Mouse (Mus musculus): ENCODE measurements around the gene Zyg11a.
"Not testable (repeated sequence)": the region's sequence is repeated elsewhere in the genome, so short reads cannot be mapped to it uniquely, and the experiment has no call there.

The Zyg11a gene

DNA sequence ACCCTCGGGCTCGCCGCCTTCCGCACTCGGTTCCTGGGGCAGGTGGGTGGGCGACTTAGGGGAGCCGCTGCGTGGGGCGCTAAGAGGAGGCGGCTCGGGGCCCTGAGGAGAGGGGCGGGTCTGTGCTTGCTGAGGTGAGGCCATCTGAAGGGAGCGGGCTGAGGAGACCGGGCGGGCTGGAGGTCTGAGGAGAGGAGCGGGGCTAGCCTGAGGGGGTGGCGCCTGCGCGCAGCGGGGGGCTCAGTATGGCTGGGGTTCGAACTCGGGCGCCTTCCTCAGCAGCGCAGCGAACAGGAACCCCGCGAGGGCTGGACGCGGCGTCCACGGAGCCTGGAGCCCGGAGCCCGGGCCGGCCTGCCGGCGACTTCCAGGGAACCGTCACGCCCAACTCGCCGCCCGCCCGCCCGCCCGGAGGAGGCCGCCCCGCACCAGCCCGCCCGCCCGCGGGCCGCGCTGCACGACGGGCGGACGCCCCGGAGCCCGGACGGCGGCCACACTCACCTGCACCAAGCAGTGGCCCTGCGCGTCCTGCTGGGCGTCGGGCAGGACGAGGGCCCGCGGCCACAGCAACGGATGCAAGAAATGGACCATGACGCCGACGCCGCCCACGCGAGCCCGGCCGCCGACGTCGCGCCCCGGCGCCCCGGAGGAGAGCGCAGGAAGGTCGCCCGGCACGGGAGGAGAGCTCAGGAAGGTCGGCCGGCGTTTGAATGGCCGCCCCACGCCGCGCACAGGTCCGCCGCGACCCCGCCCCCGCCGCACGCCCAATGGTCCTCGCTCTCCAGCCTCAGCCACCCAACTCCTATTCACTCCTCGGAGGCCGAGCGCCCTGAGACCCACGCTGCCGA is at the start of gene Zyg11a:
TSS of gene Zyg11a (minus strand) at position 717 of the 848 bp plus-strand sequence.
- no peak for DNase-seq (ENCODE audit: low spot score)

DNA sequence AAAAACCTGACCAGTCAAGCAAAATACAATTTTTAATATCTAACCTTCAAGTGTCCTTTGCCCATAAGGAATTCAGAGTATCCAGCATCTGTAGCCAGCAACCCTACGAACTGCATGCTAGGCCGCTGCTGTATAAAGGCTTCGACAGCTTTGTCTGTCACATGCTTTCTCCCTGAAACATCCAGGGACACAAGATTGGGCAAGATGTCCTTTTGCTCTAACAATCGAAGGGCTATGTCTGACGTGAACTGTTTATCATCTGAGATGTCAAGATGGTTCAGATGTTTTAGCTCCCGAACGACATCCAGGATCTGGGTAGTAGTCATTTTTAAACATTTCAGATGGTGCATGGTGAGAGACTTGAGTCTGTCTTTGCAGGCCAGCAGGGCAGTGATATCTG is 47.9 kb upstream of the Zyg11a start:
- no peak for DNase-seq (ENCODE audit: low spot score)

DNA sequence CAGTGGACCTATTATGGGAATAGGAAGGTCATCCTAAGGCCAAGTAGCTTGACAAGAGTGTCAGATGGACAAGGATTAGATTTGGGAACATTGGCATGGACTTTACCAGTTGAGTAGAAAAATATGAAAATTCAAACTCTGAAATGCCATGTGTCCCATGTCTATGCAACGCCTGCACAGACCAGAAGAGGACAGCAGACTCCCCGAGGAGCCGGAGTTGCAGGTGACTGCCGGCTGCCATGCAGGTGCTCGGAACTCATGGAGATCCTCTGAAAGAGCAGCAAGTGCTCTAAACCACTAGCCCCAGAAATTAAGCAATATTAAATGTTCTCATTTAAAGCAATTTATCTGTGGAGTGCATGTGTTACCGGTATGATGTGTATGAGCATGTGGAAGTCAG is 35.5 kb upstream of the Zyg11a start:
- DNase-seq (ENCODE audit: low spot score), result no peak

DNA sequence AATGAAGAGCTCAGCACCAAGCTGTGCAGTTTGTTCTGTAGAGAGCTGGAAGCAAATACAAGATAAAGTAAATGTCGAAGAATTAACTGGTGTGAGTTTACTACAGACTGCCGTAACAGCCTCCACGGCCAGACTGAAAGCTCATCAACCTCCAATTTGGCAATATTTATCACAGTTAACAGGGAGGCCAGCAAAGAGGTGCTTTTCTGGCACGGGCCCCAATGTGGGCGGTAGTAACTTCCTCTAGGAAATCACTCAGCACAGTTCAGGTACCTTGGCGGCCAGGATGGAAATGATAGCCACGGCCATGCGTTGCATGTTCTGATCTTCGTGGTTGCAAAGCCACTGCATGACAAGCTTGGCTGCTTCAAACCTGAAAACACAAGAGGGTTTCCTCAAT is 32.7 kb upstream of the Zyg11a start:
- no peak for DNase-seq (ENCODE audit: low spot score)

DNA sequence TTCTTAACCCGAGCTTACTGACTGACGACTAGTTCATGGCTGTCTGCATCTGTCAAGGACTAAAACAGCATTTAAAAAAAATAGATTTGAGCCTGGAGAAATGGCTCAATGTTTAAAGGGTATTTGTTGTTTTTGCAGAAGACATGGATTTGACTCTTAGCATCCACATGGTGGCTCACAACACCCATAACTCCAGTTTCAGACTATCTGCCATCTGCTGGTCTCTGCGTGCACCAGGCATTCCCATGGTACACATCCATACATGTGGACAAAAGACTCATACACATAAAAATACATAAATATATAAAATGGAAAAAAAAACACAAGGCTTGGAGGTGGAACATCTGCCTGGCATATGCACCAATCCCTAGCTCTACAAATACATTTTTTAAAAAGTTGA is 31.5 kb upstream of the Zyg11a start:
- DNase-seq (ENCODE audit: low spot score), result no peak

DNA sequence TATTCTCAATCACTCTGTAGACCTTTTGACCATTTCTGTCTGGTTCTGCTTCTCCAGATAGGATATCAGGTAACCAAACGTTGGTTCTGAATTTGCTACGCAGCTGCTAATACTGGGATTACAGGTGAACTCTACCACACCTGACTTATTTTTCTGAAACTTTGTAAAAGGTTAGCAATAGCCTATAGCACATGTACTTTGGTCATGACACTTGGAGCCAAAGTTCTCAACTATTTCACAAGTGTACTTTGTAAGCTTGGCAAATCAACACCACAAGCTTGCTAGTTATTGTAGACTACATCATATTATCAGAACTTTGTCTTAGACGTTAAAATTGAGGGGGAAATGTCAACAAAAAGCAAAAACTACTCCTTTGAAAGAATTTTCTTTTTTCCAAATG is 15.8 kb upstream of the Zyg11a start:
- DNase-seq (ENCODE audit: low spot score), result no peak

DNA sequence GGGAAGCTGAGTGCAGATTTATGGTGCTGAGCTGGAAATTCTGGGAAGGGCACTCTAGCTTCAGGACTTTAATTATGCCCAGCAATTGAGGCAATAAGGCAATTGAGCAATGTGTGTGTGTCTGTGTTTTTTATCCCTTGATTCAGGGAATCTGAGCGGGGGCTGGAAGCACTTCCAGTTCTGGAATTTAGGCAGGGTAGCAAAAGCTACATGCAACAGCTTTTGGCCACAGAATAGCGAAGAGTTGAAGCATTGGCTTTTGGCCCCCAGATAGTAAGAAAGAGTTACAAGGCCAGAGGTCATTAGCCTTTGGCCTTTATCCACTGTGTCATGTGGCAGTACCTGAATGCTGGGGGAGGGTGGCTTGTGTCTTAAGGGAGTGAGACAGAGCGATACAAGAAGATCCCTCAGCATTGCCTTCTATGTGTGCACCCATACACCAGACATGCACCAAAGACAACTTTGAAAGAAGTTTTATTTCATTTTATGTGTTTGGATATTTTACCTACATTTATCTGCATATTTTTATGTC is 7.6 kb upstream of the Zyg11a start:
- no peak for DNase-seq (ENCODE audit: low spot score)

DNA sequence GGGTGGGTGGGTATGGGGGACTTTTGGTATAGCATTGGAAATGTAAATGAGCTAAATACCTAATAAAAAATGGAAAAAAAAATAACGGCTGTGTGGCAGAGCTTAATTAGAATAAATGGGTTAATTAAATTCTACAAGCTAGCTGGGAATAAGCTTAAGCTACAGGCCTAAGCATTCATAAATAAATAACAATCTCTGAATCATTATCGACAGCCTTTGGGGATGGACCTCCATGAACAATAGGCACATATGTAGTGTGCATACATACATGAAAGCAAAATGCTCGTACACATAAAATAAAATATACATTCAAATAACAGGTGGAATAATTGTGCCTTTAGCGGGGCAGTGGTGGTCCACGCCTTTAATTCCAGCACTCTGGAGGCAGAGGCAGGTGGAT is 4.7 kb upstream of the Zyg11a start:
- DNase-seq (ENCODE audit: low spot score), result no peak

DNA sequence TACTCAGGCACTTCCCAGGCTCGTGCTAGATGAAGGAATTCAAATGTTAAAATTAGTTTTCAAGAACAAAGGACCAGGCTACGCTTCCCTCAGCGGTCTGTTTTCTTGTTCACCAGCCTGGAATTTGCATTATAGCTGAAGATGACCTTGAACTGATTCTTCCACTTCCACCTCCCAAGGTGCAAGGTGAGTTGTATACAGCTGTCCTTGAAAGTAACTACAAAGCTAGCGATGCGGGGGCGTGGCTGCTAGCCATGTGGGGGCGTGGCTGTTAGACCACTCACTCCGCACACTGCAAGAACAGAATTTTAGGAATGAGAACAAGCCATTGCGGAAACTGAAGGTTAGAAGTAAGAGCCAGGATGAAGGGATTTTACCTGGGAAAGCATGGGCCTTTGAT is 1.2 kb upstream of the Zyg11a start:
- no peak for DNase-seq (ENCODE audit: low spot score)

DNA sequence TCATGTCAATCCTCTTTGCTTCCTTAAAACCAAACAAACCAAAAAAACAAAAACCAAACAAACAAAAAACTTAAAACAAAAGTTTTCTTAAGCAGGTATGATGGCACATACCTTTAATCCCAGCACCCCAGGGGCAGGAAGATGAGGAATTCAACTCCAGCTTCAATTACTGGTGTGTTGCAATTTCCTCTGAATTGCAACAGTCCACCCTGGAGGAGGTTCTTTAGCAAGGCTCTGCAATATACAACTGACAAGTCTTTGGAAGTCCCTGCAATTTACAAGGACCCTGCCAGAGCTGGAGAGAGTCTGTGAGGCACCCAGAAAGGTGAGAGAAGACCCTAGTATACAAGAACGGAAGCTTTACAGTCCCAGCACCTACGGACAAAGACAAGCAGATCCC is 4.8 kb downstream of the Zyg11a start:
- no peak for DNase-seq (ENCODE audit: low spot score)

DNA sequence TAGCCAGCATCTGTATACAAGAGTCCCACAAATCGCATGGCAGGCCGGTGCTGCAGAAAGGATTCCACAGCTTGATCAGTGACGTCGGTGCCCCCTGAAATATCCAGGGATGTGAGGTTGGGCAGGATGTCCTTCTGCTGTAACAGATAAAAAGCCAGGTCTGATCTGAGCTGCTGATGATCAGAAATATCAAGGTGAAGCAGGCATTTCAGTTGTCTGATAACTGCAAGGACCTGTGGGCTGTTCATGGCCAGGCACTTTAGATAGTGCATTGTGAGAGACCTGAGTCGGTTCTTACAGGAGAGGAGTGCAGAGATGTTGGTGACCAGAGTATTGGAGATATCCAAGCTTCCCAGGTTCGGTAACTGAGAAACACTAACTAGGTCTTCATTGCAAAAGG is 13.2 kb downstream of the Zyg11a start:
- no peak for DNase-seq (ENCODE audit: low spot score)

DNA sequence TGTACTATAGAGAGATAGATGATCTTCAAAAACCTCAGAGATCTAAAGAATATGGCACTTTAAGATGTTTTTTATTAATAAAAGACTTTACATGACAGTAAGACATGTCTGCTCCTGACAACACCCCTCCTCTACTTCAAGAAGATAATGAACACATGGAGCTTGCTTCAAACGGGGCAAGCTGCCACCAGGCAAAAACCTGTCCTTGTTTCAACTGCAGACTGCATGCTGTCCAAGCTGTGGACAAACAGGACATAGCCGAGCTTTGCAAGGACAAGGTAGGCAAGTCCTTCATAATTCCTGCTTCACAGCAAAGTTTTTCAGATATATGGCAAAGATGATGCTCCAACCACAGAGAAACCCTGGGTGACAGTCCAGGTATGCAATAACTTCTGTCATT is 18.6 kb downstream of the Zyg11a start:
- DNase-seq (ENCODE audit: low spot score), result no peak

DNA sequence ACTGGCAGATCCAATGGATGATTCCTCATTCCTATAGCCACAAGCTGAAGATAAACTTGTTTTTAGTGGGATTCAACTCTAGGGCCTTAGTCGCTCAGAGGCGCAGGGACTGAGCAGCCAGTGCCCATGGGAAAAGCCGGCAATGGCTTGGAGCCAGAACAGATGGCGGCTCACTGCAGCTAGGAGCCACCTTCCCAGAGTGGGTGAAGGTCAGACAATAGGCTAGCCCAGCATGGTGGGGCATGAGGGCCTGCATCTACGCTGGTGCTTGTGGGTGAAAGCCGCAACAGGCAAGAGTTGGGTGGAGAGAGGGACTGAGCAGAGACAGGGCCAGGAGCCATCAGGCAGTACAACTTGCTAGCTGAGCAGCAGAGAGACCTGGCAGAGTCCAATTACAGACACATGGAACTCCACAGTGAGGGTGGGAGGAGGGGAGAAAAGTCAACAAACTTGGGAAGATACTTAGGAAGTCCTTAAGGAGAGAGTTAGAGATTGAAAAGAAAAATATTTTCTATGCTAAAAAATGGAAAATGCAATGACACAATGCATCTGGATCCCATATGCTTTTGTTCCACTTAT is 21.5 kb downstream of the Zyg11a start:
- DNase-seq (ENCODE audit: low spot score), result no peak

DNA sequence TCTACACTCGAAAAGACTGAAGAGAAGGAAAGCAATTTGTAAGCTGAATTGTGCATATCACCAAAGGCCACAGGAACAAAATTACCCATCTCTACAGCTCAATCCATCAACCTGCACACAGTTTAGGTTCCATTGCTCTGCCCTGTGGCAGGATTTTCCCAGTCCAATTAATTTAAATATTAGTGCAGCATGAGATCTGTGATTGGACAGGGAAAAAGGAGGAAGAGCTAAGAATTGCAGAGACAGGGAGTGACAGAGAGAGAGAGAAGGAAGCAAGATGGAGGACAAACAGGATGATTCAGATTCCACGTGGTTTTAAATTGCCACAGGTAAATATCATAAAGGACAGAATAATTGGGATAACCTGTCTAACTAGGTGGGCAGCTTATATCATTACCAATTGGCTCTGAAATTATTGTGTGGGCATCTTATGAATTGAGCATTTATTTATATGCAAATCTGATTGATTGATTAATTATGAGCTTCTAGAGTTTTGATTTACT is 25.0 kb downstream of the Zyg11a start:
- DNase-seq (ENCODE audit: low spot score), result no peak

DNA sequence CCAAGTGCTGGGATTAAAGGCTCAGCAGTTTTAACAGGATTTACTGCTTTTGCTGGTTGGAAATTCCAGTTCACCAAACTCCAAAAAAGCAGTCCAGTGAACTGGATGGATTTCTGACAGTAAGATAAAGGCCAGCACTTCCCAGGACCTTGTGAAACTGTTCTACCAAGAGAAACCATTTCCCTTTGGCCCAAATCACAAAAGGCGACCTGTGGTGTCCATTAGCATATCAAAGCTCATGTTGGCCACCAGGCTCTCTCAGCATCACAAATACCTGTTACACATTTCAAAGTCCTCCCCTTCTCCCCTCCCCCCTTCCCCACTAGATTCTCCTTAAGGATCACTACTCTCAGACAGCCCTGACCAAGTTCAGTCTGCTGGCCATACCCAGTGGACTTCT is 35.6 kb downstream of the Zyg11a start:
- no peak for DNase-seq (ENCODE audit: low spot score)

DNA sequence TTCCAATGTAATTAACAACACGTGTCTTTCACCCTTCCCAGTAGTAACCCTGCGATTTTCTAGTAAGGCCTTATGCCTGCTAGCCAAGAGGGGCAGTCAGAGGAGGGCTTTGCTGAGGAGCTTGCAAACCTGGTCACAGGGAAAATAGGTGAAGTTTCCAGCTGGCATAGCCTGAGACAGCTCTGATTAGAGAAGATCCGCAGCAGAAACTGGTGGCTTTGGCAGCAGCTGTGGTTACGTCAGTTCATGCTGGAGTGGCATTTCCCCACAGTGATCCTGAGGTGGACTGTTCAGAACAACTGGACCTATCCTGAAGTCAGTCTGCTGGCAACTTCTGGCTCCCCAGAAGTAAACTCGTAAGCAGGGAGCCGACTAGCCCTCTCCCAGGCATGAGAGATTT is 49.8 kb downstream of the Zyg11a start:
- DNase-seq (ENCODE audit: low spot score), result no peak

DNA sequence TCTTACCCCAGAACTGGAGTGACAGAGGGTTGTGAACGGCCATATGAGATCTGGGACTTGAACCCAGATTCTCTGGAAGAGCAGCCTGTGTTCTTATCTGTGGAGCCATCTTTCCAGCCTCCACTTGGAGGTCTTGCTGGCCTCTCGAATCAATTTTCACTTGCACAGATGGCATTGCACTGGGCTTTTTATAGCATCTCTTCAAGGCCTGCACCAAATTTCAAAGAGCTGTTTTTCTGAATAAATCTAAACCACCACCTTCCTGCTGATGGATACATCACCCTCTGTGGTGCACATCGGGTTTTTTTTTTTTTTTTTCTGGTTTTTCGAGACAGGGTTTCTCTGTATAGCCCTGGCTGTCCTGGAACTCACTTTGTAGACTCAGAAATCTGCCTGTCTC is 51.0 kb downstream of the Zyg11a start:
- no peak for DNase-seq (ENCODE audit: low spot score)

DNA sequence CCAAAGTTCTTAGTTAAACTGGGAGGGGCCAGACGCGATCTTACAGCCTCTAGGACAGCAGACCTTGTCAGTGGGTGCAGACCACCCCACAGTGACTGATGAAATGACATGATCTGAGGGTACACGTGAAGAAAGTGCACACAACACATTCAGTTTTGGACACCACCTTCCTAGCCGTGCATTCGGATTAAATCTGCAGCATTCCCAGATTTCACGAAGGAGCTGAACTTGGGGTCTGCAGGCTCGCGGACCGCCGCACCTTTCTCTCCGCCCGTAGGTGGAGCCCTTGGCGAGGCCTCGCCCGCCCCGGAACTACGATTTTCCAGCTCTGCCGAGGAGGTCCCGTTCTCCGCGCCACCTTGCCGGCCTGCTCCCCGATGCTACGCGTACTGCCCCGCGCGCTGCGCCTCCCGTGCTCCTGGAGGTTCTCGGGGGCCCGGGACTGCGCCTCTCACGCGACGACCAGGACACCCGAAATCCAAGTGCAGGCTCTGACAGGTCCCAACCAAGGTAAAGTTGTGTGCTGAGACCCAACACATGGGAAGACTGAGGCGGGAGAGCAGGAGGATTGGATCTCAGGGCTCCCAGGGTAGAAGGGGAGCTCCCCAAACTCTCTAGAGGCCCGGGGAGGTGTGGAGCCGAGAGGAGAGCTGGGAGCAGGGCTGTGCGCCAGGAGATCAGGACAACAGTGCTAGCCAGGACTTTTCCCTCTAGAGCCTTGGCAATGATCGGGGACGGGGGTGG is 52.5 kb downstream of the Zyg11a start, which contains the start of gene Echdc2:
TSS of gene Echdc2 (plus strand) at position 286 of the 744 bp plus-strand sequence.
- peak; percentile 42 for DNase-seq (ENCODE audit: low spot score)

DNA sequence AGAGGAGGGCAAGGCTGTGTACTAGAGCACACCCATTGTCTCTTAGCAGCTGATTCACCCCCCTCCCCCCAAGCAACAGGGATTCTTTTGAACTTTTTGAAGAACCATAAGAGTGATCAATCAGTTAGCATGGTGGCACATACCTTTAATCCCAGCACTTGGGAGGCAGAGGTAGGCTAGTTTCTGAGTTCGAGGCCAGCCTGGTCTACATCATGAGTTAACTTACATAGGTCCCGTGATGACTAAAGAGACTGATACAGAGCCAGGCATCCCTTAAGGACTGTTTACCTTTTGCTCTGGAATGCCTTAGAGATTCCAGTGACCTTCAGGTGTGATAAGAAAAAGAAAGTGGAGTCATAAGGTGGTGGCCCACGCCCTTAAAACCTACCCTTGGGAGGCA is 54.6 kb downstream of the Zyg11a start:
- no peak for DNase-seq (ENCODE audit: low spot score)

DNA sequence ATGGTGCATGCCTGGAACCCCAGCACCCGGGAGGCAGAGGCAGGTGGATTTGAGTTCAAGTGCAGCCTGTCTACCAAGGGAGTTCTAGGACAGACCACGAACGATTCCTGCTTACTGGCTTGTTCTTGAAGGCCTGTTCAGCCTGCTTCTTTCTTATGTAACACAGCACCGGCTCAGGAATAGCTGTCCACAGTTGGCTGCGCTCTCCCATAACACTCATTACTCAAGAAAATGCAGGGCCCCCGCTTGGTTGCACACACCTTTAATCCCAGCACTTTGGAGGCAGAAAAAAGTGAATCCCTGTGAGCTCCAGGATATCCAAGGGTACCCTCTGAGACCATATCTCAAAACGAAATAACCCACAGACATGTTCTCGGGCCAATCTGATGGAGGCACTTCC is 55.9 kb downstream of the Zyg11a start:
- no peak for DNase-seq (ENCODE audit: low spot score)

DNA sequence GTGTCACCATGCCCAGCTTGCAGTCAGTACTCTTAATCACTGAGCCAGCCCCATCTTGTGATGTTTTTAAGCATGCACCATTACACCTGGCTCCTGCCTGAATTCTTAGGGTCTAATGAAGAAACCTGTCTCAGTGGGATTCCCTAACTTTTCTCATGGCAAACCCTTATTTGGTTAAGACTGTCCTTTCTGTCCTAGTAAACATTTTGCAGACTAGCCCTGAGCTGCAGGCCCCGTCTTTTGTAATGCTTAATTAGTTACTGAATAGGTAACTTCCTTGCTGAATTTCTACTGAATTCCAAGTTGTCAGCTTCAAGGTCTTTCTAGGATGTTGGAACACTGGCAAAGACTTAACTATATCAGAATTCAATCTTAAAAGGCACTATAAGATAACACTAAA is 62.7 kb downstream of the Zyg11a start:
- DNase-seq (ENCODE audit: low spot score), result not testable (repeated sequence)

DNA sequence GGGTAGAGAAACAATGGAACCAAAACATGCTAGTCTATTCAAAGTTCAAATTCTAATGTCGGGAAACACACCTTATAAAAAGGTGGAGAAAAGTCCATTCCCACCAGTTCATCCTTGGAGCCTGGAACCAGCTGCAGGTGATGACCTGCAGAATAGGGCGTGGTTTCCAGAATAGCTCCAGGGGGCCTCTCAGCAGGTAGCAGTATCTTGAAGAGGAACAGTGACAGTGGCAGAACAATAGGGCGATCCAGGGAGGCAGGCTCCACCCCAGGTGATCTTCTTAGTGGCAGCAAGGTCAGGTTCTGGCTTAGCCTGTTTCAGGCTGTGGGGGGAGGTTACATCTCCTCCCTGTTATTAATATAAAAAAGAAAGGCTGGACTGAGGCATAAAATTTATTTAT is 72.3 kb downstream of the Zyg11a start:
- not testable (repeated sequence) for DNase-seq (ENCODE audit: low spot score)

DNA sequence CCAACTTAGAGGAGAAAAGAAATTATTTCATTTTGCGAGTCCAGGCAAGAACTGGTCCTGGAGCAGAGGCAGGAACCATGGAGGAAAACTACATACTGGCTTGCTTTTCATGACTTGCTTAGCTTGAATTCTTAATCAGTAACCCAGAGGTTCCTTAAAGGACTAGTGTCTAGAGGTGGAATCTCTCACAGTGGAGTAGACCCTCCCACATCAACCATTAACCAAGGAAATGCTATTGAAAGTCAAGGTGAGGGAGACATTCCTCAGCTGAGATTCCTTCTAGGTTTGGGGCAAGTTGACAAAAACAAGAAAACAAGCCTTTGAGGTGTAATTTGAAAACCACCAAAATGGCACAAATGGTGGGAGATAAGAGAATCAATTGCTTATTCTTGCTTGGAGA is 73.0 kb downstream of the Zyg11a start, which contains the start of gene Scp2:
TSS of gene Scp2 (minus strand) at position 119 of the 400 bp plus-strand sequence.
- DNase-seq (ENCODE audit: low spot score), result no peak

Measured in ovary, postnatal 14 days (tissue).